Mouse (Mus musculus): ENCODE data around the gene Plin4.

Plin4 gene

GRCm38 (mm10) chr17:56055945-56056678 is 53.5 kb downstream of the Plin4 start:
- DNase-seq = no peak

- DNase-seq = no peak
Measured at GRCm38 (mm10) chr17:56054938-56055337, 54.7 kb downstream of the Plin4 start.

DNA sequence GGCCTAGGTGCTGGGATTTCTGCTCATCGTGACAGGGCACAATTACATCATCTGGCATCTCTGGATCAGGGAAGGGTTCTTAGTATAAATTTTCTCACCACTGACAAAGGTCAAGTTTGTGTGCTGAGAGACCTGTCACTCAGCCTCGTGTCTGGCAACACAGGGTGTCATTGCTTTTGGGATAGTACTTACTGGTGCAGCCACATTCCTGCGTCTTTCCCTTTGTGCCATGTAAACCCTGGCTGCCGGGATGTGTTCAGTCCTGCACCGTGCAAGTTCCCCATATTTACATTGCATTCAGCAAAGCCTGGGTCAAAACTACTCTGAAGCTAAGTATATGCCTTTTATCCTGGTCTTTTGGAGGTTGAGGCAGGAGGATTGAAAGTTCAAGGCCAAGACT is 58.2 kb downstream of the Plin4 start:
- no peak for DNase-seq

Measured in kidney, adult 8-10 months (tissue).